Comparison of ENCODE assay signal across 10 mouse cellular contexts in the genomic region with DNA sequence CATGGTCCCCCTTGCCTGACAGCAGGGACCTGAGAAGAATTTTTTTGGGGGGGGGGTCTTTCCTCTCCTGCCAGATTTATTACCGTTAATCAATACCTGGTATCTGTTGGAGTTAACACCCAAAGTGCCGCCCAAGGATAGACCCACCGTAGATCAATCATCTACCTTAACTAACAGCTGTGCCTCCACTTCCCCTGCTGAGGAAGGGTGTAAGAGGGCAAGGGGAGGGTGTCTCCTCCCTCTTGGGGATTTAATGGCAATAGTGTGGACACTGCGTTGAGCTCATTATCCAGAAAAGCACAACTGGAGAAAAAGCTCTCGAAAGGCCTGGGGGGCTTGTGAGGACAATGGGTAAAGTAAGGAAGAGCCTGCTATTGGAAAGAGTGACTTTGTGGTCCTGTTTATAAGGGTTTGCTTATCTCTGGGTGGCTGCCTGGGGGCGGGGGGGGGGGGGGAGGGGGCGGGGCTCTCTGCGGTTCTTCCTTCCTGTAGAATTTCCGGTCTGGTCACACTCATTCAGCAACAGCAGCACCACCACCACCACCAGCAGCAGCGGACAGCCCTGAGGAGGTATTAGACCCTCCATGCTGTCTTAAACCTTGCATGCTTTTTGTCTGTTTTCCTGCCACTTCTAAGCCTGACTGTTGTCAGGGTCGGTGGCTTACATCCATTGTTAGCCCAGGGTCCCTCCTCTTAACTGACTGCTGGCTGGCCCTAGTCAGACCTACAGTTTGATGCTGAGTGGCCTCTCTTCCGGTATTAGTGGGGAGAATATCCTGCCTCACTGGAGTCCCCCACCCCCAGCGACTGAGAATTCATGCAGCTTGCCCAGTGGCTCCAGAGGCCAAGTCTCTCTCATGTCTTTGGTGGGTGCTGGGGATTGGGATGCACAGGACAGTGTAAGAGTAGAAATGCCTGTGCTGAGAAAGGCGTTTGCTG.
DNase-seq lines count a peak whose midpoint lies in the region; ATAC-seq and TF ChIP-seq lines count a peak whose summit lies in the region.
"Had no signal": no experiment of that assay in that cellular context is flagged by ENCODE, and none has a peak within 500 bp of the region (broad histone marks: within the 10 kb centered on the region; RNA-seq: fewer than 3 reads in every experiment).

No protein-coding gene starts in this region.

- no peaks in the 10 kb centered on the region for H3K27me3 ChIP-seq in heart, embryonic 10.5 days (ENCODE audit: insufficient read depth, poor library complexity, severe bottlenecking)
- no peaks in the 10 kb centered on the region for H3K27me3 ChIP-seq in heart, adult 2 months (ENCODE audit: control insufficient read depth, insufficient read depth, low read length)
- no peaks in the 10 kb centered on the region for H3K27me3 ChIP-seq in thymus, adult 2 months (ENCODE audit: control insufficient read depth, insufficient read depth, low read length)

- H3K9me3 ChIP-seq in heart, embryonic 10.5 days, result no peaks in the 10 kb centered on the region
- H3K9me3 ChIP-seq: hindbrain, embryonic 12.5 days had no signal

- 48% methylated on average over 11 of the region's 14 CpGs for WGBS in heart, embryonic 10.5 days
- WGBS in heart, adult 2 months, result 28% methylated on average over 14 of the region's 14 CpGs
- WGBS in thymus, adult 2 months, result 4% methylated on average over 14 of the region's 14 CpGs

- peak; percentile 58 for ATAC-seq in megakaryocyte-erythroid progenitor cell, adult 5-6 weeks (replicated peaks; ENCODE audit: low FRiP score, low TSS enrichment, poor library complexity, severe bottlenecking)

- TF ChIP-seq POLR2A in heart, adult 2 months (IDR thresholded peaks at IDR 0.05; ENCODE audit: insufficient read depth, low read depth, low read length), result no peak
- no peak for TF ChIP-seq POLR2A in thymus, adult 2 months (IDR thresholded peaks at IDR 0.05; ENCODE audit: control insufficient read depth, extremely low read depth, insufficient read depth, low read length, poor library complexity)

- peaks cover 19% of the 10 kb centered on the region for H3K4me1 ChIP-seq in heart, embryonic 10.5 days
- no peaks in the 10 kb centered on the region for H3K4me1 ChIP-seq in heart, adult 2 months (ENCODE audit: control insufficient read depth, insufficient read depth, low read length)
- H3K4me1 ChIP-seq in thymus, adult 2 months (replicated peaks; ENCODE audit: control insufficient read depth, insufficient read depth, low read length), result peaks cover 23% of the 10 kb centered on the region

- no peaks in the 10 kb centered on the region for H3K79me2 ChIP-seq in heart, adult 2 months (replicated peaks; ENCODE audit: control insufficient read depth, insufficient read depth, low read length)

- no peak overlapping the region for H3K9ac ChIP-seq in heart, adult 2 months (ENCODE audit: low read depth, low read length)
- H3K9ac ChIP-seq: hindbrain, embryonic 12.5 days had no signal

- intact Hi-C loops in heart, adult 2 months (cut with DNase I), result no loop called here
- intact Hi-C loops in left cerebral cortex, postnatal 36 days (cut with DNase I), result no loop called here

- DNase-seq in heart, embryonic 10.5 days (ENCODE audit: low spot score), result peak; percentile 78
- DNase-seq in heart, adult 2 months, result no peak
- DNase-seq in thymus, adult 2 months, result peak; percentile 43
- no peak for DNase-seq in thymus, postnatal 10 days (ENCODE audit: low spot score in 2 of 2)
- DNase-seq in urinary bladder, adult 2 months (ENCODE audit: low spot score), result no peak
- no peak for DNase-seq in left cerebral cortex, postnatal 36 days (ENCODE audit: low spot score in 2 of 2)
- DNase-seq in right cerebral cortex, postnatal 14 days, result no peak
- DNase-seq: adrenal gland, postnatal 10 days had no signal

- TF ChIP-seq CTCF in heart, adult 2 months (IDR thresholded peaks at IDR 0.05), result no peak
- TF ChIP-seq CTCF in thymus, adult 2 months (IDR thresholded peaks at IDR 0.05; ENCODE audit: borderline replicate concordance, control insufficient read depth, extremely low read depth, insufficient read depth, low read length, poor library complexity), result no peak

- no peak for TF ChIP-seq EP300 in heart, adult 2 months (IDR thresholded peaks at IDR 0.05; ENCODE audit: insufficient read depth, low read depth, low read length)

- H3K27ac ChIP-seq in heart, embryonic 10.5 days, result peak overlapping the region; percentile 56
- H3K27ac ChIP-seq in heart, adult 2 months, result no peak overlapping the region
- H3K27ac ChIP-seq in thymus, adult 2 months (ENCODE audit: control insufficient read depth, insufficient read depth, low read length), result peak overlapping the region; percentile 64
- H3K27ac ChIP-seq: hindbrain, embryonic 12.5 days had no signal

- no peaks in the 10 kb centered on the region for H3K36me3 ChIP-seq in heart, embryonic 10.5 days
- H3K36me3 ChIP-seq in heart, adult 2 months (ENCODE audit: control insufficient read depth, insufficient read depth, low read length), result no peaks in the 10 kb centered on the region
- H3K36me3 ChIP-seq in thymus, adult 2 months (ENCODE audit: control insufficient read depth, insufficient read depth, low read length), result no peaks in the 10 kb centered on the region
- H3K36me3 ChIP-seq: hindbrain, embryonic 12.5 days had no signal

- peak overlapping the region; percentile 9; the same call in 1 of the 2 replicates for H3K4me3 ChIP-seq in heart, embryonic 10.5 days
- no peak overlapping the region for H3K4me3 ChIP-seq in heart, adult 2 months
- peak overlapping the region; percentile 40 for H3K4me3 ChIP-seq in thymus, adult 2 months (ENCODE audit: control insufficient read depth, insufficient read depth, low read length)
- H3K4me3 ChIP-seq: hindbrain, embryonic 12.5 days had no signal

Comparison
In these comparisons a context has a peak if more than half of its experiments do, and no peak if none do; other contexts are left out.
1. DNase-seq: peak in heart, embryonic 10.5 days (single experiment) and thymus, adult 2 months (single experiment); none in heart, adult 2 months (0 of 2), thymus, postnatal 10 days (0 of 2), urinary bladder, adult 2 months (single experiment), left cerebral cortex, postnatal 36 days (0 of 2) and right cerebral cortex, postnatal 14 days (single experiment).